Mouse (Mus musculus) erythroid progenitor cell, adult 5-6 weeks (primary cell): ENCODE results near the gene Ranbp3. TPM values are rescaled to one million over a fixed set of nuclear protein-coding genes. Genes with fewer than 3 reads are reported as not detected.
A peak's percentile ranks its signal among the peaks of the same experiment; 100 is the strongest.
"Not testable (repeated sequence)": the region's sequence is repeated elsewhere in the genome, so short reads cannot be mapped to it uniquely, and the experiment has no call there.

Experiments used
- ATAC-seq: replicated peaks from 2 replicates; pipeline ENCODE4 v1.8.0; 2016; ENCODE audit warnings: moderate number of reproducible peaks, mild to moderate bottlenecking, moderate TSS enrichment, inconsistent platforms; ENCODE audit not compliant: poor library complexity, low FRiP score, severe bottlenecking
- total RNA-seq, 2 experiments: library from RNA; stranded (forward) in 1 of 2; stranded (reverse) in 1 of 2; fragments of 150-400 nt in 1 of 2; fragments of 186-747, 209-891 nt in 1 of 2; gene quantifications; 2 replicates each; pipeline versions ENCODE4 v1.2.3 to v1.2.4; 2015 to 2017; ENCODE audit warnings: low replicate concordance in 2 of 2

Ranbp3 gene
- total RNA-seq (2015; ENCODE audit: low replicate concordance) = 51.1 and 73.9 TPM in 2 replicates
- 72.9 and 77.2 TPM in 2 replicates for total RNA-seq (2017; ENCODE audit: low replicate concordance)

DNA sequence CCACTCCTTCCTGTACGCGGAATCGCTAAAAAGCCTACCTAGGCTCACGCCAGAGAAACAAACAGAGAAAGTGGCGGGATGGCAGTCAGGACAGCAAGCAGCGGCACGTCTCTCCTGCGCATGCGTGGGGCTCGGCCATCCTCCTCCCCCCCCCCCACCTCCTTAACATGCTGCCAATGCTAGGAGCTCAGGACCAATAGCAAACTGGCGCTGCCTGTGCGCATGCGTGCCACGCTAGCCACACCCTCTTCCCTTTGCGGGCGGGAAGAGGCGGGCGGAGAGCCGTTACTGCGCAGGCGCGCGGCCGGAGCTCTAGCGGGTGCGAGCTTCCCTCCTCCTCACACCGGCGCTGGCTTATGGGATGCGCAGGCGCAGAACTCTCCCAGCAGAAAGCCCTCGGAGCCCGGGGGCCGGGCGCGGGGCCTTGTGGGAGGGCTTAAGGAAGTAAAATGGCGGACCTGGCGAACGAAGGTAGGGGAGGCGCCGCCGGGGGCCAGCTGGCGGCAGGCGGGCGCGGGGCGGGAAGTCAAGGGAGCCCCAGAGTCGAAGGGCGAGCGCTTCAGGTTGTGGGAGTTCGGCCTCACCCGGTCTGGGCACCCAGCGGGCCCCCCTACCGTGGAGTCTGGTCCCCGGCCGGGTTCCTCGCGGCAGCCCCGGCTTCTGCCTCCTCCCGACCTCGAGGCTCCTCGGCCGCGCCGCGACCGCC lies at the start of gene Ranbp3:
Gene Ranbp3, plus strand, starts transcription at position 354 of the 706 bp plus-strand sequence.
- ATAC-seq = peak; percentile 87

DNA sequence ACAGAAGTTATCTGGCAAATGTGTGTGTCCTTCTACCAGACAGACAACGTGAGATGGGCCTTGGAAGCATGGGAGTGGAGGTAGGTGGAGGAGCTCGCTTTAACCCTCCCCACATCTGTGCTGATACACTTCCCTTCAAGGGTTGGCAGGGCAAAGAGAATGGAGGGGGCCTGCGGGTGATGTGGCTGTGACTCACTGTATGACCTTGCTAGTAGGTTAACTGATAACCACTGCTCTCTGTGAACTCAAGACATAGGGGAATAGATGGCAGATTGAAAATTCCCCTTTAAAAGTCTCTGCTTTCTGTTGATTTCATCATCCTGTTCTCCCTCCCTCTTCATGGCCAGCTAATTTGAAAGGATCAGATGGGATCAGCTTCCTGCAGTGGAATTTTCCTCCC lies 47.6 kb upstream of the Ranbp3 start:
- no peak for ATAC-seq

DNA sequence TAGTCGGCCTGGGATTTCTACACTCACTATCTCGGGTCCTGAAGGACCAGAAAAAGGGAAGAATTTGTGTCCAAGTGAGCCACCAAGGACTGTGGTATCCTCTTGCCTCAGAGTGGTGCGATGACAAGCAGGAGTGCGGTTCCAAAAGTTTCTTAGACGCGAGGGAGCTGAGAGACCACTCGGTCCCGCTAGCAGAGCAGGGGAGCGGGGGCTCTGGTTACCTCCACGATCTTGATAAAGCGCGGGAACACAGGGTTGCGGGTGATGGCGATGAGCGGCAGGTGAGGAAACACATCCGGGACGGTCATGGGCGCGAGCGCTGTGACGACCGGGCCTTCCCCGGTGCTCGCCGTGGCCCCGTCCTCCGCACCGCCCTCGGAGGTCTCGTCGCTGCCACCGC lies 46.8 kb upstream of the Ranbp3 start:
- 0 out of 2 replicates have a peak, but pooled peaks have one; percentile 21 for ATAC-seq

DNA sequence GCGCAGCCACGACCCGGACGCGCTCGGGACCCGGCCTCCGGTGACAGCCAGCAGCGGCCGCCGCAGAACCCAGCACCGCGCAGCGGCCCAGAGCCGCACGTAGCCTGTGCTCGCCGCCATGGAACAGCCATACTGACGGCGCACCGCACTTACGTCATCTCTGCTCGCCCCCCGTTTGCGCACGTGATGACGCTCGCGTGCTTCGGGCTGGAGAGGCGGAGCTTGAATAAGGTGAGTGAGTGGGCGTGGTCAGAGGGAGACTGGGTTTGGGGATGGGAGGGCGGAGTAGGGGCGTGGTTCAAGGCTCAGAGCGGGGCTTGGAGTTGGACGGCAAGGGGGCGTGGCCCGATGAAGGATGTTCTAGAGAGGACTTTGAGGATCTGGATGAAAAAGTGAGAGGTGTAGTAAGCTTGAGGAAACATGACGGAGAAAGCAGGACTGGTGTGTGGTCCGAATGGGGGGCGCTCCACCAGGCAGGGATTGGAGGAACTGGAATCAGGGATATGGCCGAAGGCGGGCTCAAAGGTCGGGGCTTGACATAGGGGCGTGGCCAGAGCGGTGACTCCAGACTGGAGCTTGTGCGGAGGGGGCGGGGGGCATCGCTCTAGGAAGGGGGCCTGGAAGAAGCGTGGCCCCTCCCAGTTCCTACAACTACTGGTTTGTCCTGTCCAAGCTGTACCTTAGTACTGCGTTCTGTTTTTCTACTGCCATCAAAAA lies 46.2 kb upstream of the Ranbp3 start, which contains the start of gene Lonp1:
Gene Lonp1, minus strand, starts transcription at position 134 of the 717 bp plus-strand sequence.
- peak; percentile 92 for ATAC-seq

DNA sequence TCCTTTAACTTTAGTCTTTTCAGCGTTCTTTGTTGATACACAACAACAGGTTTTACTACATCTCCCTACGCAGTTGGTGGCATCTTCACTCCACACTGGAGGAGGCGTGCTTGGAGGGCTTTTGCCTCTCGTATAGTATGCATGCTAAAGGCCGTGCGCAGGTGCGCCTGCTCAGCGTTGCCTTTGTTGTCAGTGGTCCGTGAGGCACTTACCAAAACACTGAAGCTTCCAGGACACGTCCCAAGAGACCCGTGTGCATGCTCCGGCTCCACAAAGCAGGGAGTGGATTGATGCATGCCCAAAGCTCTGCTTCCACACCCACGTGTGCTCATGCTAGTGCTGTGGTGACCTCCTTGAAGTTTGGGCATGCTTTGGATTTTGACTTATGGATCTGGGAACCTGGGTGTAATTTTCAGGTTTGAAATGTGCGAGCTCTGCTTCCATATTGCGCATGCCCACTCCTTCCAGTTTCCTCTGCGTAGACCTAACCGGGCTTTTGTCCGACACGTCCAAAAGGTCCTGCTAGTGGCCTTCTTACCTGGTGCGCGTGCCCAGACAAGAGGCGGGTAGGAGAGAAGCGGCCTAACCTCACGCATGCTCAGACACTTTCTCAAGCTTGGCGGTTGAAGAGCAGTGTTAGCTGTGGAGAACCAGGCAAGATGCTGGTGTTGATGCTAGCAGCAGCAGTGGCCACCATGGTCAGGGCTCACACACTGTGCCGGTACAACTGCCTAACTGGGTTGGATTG lies 45.4 kb upstream of the Ranbp3 start, which contains the start of gene Catsperd:
Gene Catsperd, plus strand, starts transcription at position 614 of the 748 bp plus-strand sequence.
- no peak for ATAC-seq

DNA sequence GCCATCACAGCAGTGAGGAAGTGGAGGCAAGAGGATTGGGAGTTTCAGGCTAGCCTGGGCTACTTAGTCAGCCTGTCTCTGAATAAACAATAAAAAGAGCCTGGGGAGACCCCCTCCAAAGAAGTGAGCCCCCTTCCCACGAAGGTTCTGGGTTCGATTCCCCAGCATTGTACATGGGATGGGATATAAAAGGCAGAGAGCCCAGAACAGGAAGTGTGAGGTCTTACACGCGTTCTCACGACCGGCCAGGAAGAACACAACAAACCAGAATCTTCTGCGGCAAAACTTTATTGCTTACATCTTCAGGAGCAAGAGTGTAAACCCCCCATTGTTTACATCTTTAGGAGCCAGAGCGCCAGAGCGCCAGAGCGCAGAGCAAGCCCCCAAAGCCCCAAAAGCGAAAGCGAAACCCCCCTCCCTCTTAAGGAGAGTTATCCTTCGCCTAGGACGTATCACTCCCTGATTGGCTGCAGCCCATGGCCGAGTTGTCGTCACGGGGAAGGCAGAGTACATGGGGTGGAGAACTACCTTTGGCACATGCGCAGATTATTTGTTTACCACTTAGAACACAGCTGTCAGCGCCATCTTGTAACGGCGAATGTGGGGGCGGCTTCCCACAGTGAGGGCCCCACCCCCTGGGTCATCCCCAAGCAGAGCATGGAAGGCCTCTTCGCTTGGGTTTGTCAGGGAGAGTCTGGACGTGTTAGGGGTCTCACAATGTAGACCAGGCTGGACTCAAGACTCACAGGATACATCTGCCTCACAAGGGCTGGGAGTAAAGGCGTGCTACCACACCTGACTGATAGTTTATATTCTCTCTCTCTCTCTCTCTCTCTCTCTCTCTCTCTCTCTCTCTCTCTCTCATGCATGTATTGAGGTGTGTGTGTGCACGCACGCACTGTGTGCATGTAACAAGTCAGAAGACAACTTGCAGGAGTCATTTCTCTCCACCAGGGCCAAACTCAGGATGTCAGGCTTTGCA lies 43.0 kb upstream of the Ranbp3 start:
- ATAC-seq = not testable (repeated sequence)

DNA sequence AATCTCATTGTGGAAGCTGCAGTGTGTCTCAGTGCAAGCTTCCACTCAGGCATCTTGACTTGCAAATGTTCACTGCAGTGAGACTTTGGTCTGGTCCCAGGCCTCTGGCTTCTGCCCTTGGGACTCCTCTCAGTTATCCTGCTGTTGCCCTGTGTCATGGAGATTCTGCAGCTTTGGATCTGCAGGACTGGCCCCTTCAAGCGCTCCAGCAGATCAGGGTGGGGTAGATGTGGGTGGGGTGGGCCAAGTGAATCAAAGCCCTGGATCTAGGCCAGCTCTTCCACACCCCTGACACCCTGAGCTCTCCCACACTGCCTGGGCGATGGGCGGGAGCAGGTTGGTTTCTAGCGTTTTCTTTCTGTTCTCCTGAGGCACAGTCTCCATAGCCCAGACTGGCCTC lies 41.3 kb upstream of the Ranbp3 start:
- ATAC-seq = no peak

DNA sequence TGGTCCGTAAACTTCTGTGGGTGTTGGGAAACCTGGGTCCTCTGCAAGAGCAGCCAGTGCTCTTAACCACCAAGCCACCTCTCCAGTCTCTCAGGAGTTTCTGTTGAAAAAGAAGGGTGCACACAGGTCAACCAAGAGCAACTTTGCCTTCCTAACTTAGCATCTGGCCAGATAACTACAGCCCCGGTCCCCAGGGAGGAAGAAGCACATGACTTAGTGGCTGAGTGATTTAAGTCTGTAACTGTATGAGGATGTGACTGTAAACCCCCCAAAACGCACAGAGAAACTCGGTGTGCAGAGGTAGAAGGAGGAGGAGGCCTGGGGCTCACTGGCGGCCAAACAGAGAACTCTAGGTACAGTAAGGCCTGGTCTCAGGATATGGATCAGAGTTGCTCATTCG lies 39.1 kb upstream of the Ranbp3 start:
- no peak for ATAC-seq

DNA sequence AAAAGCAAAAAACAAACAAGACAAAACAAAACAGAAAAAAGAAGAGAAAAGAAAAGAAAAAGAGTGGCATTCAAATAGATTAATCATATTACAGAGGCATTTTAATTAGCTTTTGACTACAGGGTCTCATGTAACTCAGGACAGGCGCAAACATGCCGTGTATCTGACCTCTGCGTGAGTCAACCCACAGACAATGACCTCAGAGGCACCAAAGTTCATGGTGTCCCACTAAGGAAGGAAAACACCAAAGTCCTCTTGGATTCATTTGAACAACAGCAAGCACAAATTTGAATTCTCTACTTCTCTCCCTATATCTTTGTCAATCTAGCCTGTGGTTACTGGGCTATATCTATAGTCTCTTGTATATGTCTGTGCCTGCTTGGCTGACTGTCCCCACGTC lies 29.9 kb upstream of the Ranbp3 start:
- ATAC-seq = no peak

DNA sequence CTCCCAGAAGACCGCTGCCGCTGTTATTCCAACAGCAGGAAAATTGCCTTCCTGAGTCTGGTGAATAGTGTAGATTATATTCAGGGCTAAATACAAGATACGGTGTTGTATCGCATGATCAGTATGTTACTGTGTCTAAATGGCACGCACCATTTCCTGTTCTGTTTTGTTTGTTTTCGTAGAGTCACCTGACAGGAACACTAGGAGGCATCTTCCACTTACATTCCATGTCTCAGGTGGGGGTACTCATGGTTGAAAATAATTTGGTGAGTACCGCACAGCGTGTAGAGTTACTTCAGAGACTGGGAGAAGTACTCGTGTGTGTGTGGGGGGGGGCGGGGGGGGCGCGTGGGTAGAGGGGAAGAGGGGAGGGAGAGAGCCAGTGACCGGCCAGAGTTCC lies 25.5 kb upstream of the Ranbp3 start:
- ATAC-seq = no peak

DNA sequence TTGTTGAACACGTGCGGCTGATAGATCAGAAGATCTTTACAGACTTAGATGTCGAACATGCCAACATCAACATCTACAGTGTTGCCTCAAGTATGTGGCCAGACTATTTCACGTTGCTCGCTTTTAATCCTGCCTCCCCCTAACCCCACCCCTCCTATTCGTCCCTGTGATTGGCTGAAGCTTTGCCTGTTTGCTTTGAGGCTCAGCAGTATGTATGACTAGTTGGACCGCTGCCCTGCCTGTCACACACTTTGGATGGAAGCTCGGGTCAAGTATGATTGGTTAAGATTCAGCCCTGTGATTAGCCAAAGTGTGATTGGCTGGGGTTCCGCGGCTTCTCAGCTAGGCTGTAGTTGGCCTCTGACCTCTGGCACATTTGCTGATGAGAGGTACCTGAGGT lies 21.3 kb upstream of the Ranbp3 start:
- ATAC-seq = no peak

DNA sequence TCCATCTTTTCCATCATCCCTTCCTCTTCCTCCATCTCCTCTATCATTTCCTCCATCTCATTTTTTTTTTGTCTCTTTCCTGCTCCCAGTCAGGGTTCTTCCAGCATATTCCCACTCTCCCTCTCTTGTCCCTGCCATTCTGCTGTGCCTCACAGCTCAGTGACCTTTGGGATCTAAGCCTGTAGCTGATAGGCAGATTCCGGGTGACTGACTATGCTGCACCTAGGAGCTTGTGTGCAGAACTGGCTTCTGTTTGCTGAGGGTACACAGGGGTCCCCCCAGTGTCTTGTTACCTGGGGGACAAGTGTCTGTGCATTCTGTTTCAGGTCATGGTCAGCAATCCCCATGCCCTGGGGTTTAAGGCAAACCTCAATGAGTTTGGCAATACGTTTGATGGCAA lies 18.3 kb upstream of the Ranbp3 start:
- no peak for ATAC-seq

DNA sequence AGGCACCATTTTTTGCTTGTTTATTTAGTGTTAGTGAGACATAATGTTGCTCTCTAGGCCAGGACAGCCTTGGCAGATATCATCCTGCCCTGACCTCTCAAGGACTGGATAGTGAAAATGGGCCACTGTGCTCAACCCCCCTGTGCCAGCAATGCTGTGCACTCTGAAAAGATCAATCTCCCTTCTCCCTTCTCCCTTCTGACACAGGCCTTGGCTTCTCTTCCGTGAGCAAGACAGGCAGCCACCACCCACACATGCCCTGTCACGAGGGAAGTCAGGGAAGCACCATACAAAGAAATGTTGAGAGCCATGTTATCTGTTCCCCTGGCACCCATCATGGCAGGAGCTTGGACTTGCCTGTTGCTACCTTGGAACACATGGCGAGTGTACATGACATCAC lies 17.8 kb upstream of the Ranbp3 start:
- ATAC-seq = no peak

DNA sequence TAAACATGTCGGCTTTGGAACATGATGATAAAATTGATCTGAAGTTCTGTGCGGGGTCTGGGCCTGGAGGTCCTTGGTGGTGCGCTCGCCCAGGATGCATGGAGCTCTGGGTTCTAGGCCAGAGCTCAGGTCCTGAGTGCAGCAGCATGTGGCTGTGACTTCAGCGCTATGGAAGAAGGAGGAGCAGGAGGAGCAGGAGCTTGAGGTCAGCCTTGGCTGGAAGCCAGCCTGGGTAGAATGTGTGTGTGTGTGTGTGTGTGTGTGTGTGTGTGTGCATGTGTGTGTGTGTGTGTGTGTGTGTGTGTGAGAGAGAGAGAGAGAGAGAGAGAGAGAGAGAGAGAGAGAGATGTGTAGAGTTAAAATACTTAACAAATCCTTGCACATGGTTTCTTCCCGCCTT lies 16.9 kb upstream of the Ranbp3 start:
- no peak for ATAC-seq

DNA sequence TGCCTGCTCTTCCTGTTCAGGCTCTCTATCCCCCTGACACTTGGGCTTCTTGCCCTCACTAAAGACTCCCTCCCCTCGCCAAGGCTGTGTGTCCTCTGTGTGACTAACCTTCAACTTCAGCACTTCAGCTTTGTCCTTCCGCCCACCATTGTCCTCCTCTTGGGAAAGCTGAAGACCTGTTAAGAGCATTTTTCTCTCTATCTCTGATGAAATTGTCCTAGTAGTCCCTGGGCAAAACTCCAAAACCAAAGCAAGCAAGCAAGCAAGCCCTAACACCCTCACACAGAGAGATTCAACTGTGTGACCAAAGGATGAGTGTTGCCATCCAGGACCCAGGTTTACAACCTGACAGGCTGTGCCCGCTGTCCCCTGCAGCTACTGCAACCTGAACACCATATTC lies 9.4 kb upstream of the Ranbp3 start:
- ATAC-seq = no peak

DNA sequence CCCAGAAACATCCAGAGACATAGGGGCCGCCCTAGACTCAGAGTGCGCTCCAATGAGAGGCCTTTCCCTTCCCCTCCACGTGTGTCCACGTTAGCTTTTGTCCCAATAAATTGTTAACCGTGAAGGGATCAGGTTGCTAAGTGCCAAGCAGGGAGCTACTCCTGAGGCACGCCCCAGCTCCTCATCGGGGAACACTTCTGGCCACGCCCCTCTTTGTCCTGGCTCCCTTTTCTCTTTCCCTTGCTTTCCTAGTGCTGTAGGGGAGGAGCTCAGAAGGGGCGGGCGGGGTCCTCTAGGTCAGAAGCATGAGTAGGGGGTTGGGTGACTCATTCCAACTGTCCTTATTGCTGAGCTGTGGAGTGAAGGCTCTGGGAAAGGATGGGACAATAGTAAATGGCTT lies 8.8 kb upstream of the Ranbp3 start:
- ATAC-seq = no peak

DNA sequence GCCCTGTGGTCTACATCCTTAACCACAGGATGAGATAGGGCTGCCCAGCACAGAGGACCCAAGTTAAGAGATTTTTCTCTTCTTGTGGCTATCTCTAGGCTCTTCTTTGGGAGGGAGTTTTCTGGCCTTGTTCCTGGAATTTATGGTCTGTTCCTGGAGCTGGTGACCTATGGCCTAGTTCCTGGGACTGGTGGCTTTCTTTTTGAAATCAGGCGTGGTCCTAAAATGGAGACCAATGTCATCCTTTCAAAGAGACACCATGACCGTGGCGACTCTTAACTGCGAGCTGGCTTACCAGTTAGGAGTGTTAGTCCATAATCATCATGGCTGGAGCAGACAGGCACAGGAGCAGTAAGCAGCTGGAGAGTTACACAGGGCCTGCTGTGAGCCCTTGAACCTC lies 6.7 kb upstream of the Ranbp3 start:
- no peak for ATAC-seq

DNA sequence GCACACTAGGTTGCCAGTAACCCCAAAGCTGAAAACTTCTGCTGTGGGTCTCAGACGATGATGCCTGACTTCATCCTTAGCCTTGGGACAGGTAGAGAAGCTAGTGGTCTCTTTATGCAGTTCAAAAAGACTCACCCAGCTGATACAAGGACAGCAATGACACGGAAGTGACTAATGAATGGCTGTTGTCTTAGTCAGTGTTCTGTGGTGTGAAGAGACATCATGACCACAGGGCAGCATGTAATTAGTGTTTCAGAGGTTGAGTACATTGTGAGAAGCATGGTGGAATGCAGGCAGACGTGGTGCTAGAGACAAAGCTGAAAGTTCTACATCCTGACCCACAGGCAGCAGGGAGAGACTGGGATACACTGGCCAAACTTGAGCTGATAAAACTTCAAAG lies 5.5 kb upstream of the Ranbp3 start:
- ATAC-seq = no peak

DNA sequence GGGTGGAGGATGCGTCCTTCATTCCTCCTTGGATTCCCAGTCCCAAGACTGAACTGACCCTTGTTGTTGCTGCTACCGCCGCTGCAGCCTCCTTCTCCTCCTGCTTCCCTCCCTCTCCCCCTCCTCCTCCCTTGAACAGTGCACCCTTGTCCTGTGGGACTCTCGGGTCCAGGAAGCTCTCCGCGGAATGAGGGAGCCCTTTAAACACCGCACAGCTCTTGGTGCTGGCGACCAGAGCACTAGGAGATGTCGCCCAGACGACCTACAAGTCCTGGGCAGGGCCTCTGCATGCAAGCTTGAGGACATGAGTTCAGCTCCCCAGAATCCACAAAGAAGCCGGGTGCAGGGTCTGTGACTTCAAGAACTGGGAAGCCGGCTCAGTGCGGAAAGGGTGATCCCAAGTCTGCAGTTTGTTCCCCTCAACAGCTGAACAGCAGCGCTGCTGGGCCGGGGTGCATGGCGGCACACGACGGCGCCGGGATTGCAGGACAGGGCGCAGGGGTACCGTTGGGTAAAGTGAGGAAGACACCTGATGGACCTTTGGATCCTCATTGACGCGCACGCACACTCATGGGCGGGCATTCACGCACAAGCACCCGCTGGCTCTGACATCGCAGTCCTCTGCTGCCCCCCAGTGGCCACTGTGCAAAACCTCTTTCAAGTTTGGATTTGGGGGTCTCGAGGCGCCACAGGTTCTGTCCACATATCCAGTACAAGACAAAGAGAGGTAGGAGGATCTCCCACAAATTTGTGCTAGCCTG lies 4.5 kb upstream of the Ranbp3 start:
- peak; percentile 49 for ATAC-seq
